Mouse (Mus musculus): Measurements from ENCODE around the gene Ifrd1.
"Not testable (repeated sequence)": the region's sequence is repeated elsewhere in the genome, so short reads cannot be mapped to it uniquely, and the experiment has no call there.

Ifrd1 gene

GRCm38 (mm10) chr12:40248454-40249180 is at the start of gene Ifrd1:
TSS of gene Ifrd1 (minus strand) at chr12:40248504.
- DNase-seq (ENCODE audit: low spot score in 2 of 2): no peak

- DNase-seq (ENCODE audit: low spot score in 2 of 2): no peak
Measured at GRCm38 (mm10) chr12:40286539-40286938, 38.2 kb upstream of the Ifrd1 start.

GRCm38 (mm10) chr12:40280596-40281325 is 32.5 kb upstream of the Ifrd1 start:
- no peak for DNase-seq (ENCODE audit: low spot score in 2 of 2)

- DNase-seq (ENCODE audit: low spot score in 2 of 2): no peak
Measured at GRCm38 (mm10) chr12:40277581-40277980, 29.3 kb upstream of the Ifrd1 start.

- no peak for DNase-seq (ENCODE audit: low spot score in 2 of 2)
Measured at GRCm38 (mm10) chr12:40274931-40275330, 26.6 kb upstream of the Ifrd1 start.

- DNase-seq (ENCODE audit: low spot score in 2 of 2): no peak
Measured at GRCm38 (mm10) chr12:40273339-40273738, 25.0 kb upstream of the Ifrd1 start.

- no peak for DNase-seq (ENCODE audit: low spot score in 2 of 2)
Measured at GRCm38 (mm10) chr12:40272710-40273109, 24.4 kb upstream of the Ifrd1 start.

GRCm38 (mm10) chr12:40268313-40268712 is 20.0 kb upstream of the Ifrd1 start:
- DNase-seq (ENCODE audit: low spot score in 2 of 2): no peak

GRCm38 (mm10) chr12:40263712-40264111 is 15.4 kb upstream of the Ifrd1 start:
- DNase-seq (ENCODE audit: low spot score in 2 of 2): no peak

GRCm38 (mm10) chr12:40263006-40263405 is 14.7 kb upstream of the Ifrd1 start:
- DNase-seq (ENCODE audit: low spot score in 2 of 2): no peak

- no peak for DNase-seq (ENCODE audit: low spot score in 2 of 2)
Measured at GRCm38 (mm10) chr12:40258462-40259000, 10.2 kb upstream of the Ifrd1 start.

GRCm38 (mm10) chr12:40257226-40257625 is 8.9 kb upstream of the Ifrd1 start:
- DNase-seq (ENCODE audit: low spot score in 2 of 2): peak; percentile 67 to 81

- no peak for DNase-seq (ENCODE audit: low spot score in 2 of 2)
Measured at GRCm38 (mm10) chr12:40256543-40256942, 8.2 kb upstream of the Ifrd1 start.

GRCm38 (mm10) chr12:40256033-40256432 is 7.7 kb upstream of the Ifrd1 start:
- no peak for DNase-seq (ENCODE audit: low spot score in 2 of 2)

- not testable (repeated sequence) for DNase-seq (ENCODE audit: low spot score in 2 of 2)
Measured at GRCm38 (mm10) chr12:40255310-40255709, 7.0 kb upstream of the Ifrd1 start.

- no peak for DNase-seq (ENCODE audit: low spot score in 2 of 2)
Measured at GRCm38 (mm10) chr12:40254729-40255128, 6.4 kb upstream of the Ifrd1 start.

- no peak for DNase-seq (ENCODE audit: low spot score in 2 of 2)
Measured at GRCm38 (mm10) chr12:40253241-40253640, 4.9 kb upstream of the Ifrd1 start.

- DNase-seq (ENCODE audit: low spot score in 2 of 2): no peak
Measured at GRCm38 (mm10) chr12:40250256-40250655, 2.0 kb upstream of the Ifrd1 start.

- no peak for DNase-seq (ENCODE audit: low spot score in 2 of 2)
Measured at GRCm38 (mm10) chr12:40247976-40248375, 328 bp downstream of the Ifrd1 start.

GRCm38 (mm10) chr12:40247384-40247783 is 920 bp downstream of the Ifrd1 start:
- DNase-seq (ENCODE audit: low spot score in 2 of 2): no peak

GRCm38 (mm10) chr12:40245434-40245970 is 2.8 kb downstream of the Ifrd1 start:
- DNase-seq (ENCODE audit: low spot score in 2 of 2): no peak

GRCm38 (mm10) chr12:40244926-40245325 is 3.4 kb downstream of the Ifrd1 start:
- DNase-seq (ENCODE audit: low spot score in 2 of 2): no peak

- DNase-seq (ENCODE audit: low spot score in 2 of 2): peak; percentile 36 to 61
Measured at GRCm38 (mm10) chr12:40243821-40244221, 4.5 kb downstream of the Ifrd1 start.
